Mouse (Mus musculus) embryonic fibroblast, embryonic 13.5 days (primary cell): ENCODE data around the gene Smpdl3b.

Source experiments
- CTCF ChIP-seq: IDR thresholded peaks from 2 replicates; pipeline ENCODE4 v1.5.1; 2011; ENCODE audit warnings: mild to moderate bottlenecking, control low read depth, low read length, moderate library complexity, borderline replicate concordance; ENCODE audit not compliant: insufficient read depth
- POLR2A ChIP-seq: IDR thresholded peaks from 2 replicates; pipeline ENCODE4 v1.6.1; 2011; ENCODE audit warnings: low read depth, mild to moderate bottlenecking, control low read depth, low read length, moderate library complexity

DNA sequence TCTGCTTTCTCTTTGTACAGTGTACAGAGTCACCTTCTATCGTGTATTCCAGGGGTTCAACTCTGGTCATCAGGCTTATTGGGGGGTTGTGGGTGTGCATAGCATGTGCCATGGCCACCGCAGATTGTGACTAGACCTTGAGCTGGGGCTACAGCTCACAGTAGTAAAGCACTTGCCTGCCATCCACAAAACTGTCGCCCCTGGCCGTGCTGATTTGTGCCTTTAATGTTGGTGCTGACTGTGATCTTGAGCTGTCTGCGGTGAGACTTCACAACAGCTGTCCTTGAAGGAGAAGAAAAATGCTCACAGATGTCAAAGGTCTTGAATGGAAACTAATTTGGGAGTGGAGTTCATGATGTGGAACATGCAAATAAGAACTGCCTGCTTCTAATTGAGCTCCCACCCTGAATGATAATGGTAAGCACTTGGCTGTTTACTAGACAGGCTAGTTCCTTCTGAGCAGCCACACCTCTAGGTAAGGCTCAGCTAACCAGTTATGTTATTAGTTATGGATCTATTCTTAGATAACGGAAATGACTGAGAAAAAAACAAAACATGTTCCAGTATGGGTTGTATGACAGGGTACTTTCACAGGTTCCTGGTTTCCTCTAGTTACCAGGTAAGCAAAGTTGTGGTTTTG is 21.6 kb upstream of the Smpdl3b start:
- TF ChIP-seq CTCF, result no peak
- TF ChIP-seq POLR2A, result no peak
